Mouse (Mus musculus): ENCODE data around the gene Rpl24. TPM values are rescaled to one million over a fixed set of nuclear protein-coding genes. Genes with fewer than 3 reads are reported as not detected.

The Rpl24 gene
- polyA plus RNA-seq, 1 experiment from 2014 or later, result 411 TPM

Other genes with a start within 250 kb of the Rpl24 start
- gene Nfkbiz, start 127.4 kb upstream of the Rpl24 start, polyA plus RNA-seq (2015; fragmentation: Nextera tagmentation; extraction: Ambion mirVana), result 1.6 and 1.8 TPM in 2 replicates
- gene Nxpe3, start 71.0 kb upstream of the Rpl24 start, polyA plus RNA-seq (2015; fragmentation: Nextera tagmentation; extraction: Ambion mirVana), result 1.5 and 1.6 TPM in 2 replicates
- 9.5 and 11.6 TPM in 2 replicates for gene Cep97, start 31.4 kb upstream of the Rpl24 start, polyA plus RNA-seq (2015; fragmentation: Nextera tagmentation; extraction: Ambion mirVana)
- 21.0 and 23.0 TPM in 2 replicates for gene Zbtb11, start 7.6 kb downstream of the Rpl24 start, polyA plus RNA-seq (2015; fragmentation: Nextera tagmentation; extraction: Ambion mirVana)
- gene Pcnp, start 63.5 kb downstream of the Rpl24 start, polyA plus RNA-seq (2015; fragmentation: Nextera tagmentation; extraction: Ambion mirVana), result 190 and 191 TPM in 2 replicates
- 17.1 and 17.5 TPM in 2 replicates for gene Trmt10c, start 71.5 kb downstream of the Rpl24 start, polyA plus RNA-seq (2015; fragmentation: Nextera tagmentation; extraction: Ambion mirVana)
- 41.0 and 41.4 TPM in 2 replicates for gene Senp7, start 82.1 kb downstream of the Rpl24 start, polyA plus RNA-seq (2015; fragmentation: Nextera tagmentation; extraction: Ambion mirVana)
- gene Impg2, start 238.0 kb downstream of the Rpl24 start, polyA plus RNA-seq (2015; fragmentation: Nextera tagmentation; extraction: Ambion mirVana), result 0.11 and 0.14 TPM in 2 replicates